Mouse (Mus musculus) midbrain, postnatal 0 days (tissue): ENCODE results near the gene Chrm1. TPM values are rescaled to one million over a fixed set of nuclear protein-coding genes. Genes with fewer than 3 reads are reported as not detected.

Experiments
- ATAC-seq: fragments of 200-750 bp; cut with Nextera tagmentation; 2 replicates; pipeline ENCODE4 v1.8.0; 2017; ENCODE audit warnings: moderate number of reproducible peaks, mild to moderate bottlenecking, moderate TSS enrichment, moderate library complexity; ENCODE audit not compliant: low FRiP score
- DNase-seq: peaks from one replicate; pipeline ENCODE4 v3.0.0-alpha.2; 2015; ENCODE audit warnings: low spot score
- H3K27ac ChIP-seq: fragments of 300-500 bp; sonication (generic); 2 replicates; pipeline ENCODE4 v1.5.1; 2014; ENCODE audit warnings: low read depth, mild to moderate bottlenecking, low read length, mixed read lengths
- H3K27me3 ChIP-seq: fragments of 300-500 bp; sonication (generic); 2 replicates; pipeline ENCODE4 v1.6.1; 2014; ENCODE audit warnings: low read length, control low read depth, mixed read lengths; ENCODE audit not compliant: insufficient read depth
- H3K36me3 ChIP-seq: fragments of 300-500 bp; sonication (generic); 2 replicates; pipeline ENCODE4 v1.6.1; 2014; ENCODE audit warnings: low read length, control low read depth, mixed read lengths; ENCODE audit not compliant: insufficient read depth
- H3K4me1 ChIP-seq: fragments of 300-500 bp; sonication (generic); 2 replicates; pipeline ENCODE4 v1.6.1; 2014; ENCODE audit warnings: mild to moderate bottlenecking, control low read depth, antibody characterized with exemption, low read length, mixed read lengths; ENCODE audit not compliant: insufficient read depth
- H3K4me2 ChIP-seq: fragments of 300-500 bp; sonication (generic); 2 replicates; pipeline ENCODE4 v1.6.1; 2014; ENCODE audit warnings: low read depth, mild to moderate bottlenecking, low read length, mixed read lengths; ENCODE audit not compliant: poor library complexity, severe bottlenecking
- H3K4me3 ChIP-seq: fragments of 300-500 bp; sonication (generic); 2 replicates; pipeline ENCODE4 v1.5.1; 2014; ENCODE audit warnings: low read depth, mild to moderate bottlenecking, low read length, moderate library complexity
- H3K9ac ChIP-seq: fragments of 300-500 bp; sonication (generic); replicated peaks from 2 replicates; pipeline ENCODE4 v1.6.1; 2014; ENCODE audit warnings: mild to moderate bottlenecking, low read length, moderate library complexity, mixed read lengths; ENCODE audit not compliant: poor library complexity, severe bottlenecking
- H3K9me3 ChIP-seq: fragments of 300-500 bp; sonication (generic); 2 replicates; pipeline ENCODE4 v1.6.1; 2016; ENCODE audit warnings: low read length, control low read depth
- CTCF ChIP-seq: IDR thresholded peaks from 2 replicates; pipeline ENCODE4 v1.5.1; 2016; ENCODE audit warnings: antibody characterized with exemption, mild to moderate bottlenecking
- WGBS: fragments of 180-500 bp; shearing (Covaris S2); extraction: QIAGEN DNeasy Blood & Tissue Kit; methylation state at CpG from one replicate; pipeline ENCODE4 v1.1.7; 2014; 5-methylcytosine and 5-hydroxymethylcytosine counted together
- polyA plus RNA-seq: library from polyadenylated mRNA; unstranded; fragments of >200 nt; fragmentation: Nextera tagmentation; extraction: Ambion mirVana; gene quantifications from 2 replicates; pipeline ENCODE4 v1.2.1, GENCODE M21; 2015
- total RNA-seq: library from RNA; depleted of rRNA; stranded (reverse); fragments of >200 nt; gene quantifications from 2 replicates; pipeline ENCODE4 v1.2.3, GENCODE M21; 2014

Gene Chrm1
- total and polyA plus RNA-seq, 2 experiments from 2014 or later, result 1.0 to 1.9 TPM

GRCm38 (mm10) chr19:8722021-8722420, 58.4 kb downstream of the Chrm1 start:
- Histone ChIP-seq H3K27ac (peak overlapping the region; percentile 97; the same call in 1 of the 2 replicates), H3K27me3 (no peaks in the 10 kb centered on the region), H3K36me3 (peaks cover 11% of the 10 kb centered on the region; the same call in 1 of the 2 replicates), H3K9me3 (no peaks in the 10 kb centered on the region), H3K4me1 (peaks cover 10% of the 10 kb centered on the region; the same call in 1 of the 2 replicates), H3K4me2 (peak overlapping the region; percentile 62), H3K4me3 (peak overlapping the region; percentile 69), H3K9ac (peak overlapping the region; percentile 91)
- ATAC-seq (no peak), DNase-seq (no peak)
- no peak for TF ChIP-seq CTCF
- WGBS, result 67% methylated on average over 4 of the region's 4 CpGs

DNA sequence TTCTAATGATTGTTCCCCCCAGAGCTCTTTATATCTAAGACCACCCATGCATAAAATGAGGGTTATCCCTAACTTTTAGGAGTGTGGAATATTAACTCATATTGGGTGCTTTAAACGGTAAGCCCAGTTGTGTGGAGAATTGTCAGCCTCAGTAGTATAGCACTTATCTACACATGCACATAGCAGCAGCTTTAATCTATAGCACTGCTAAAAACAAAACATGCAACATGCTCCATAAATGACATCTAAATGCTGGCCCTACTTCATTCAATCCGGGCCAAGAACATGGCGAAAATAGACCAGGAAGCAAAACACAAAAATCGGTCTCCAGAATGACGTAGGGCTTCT, 58.9 kb downstream of the Chrm1 start:
- H3K4me3 ChIP-seq, result peak overlapping the region; percentile 69
- H3K9me3 ChIP-seq, result no peaks in the 10 kb centered on the region
- no peak for ATAC-seq
- WGBS, result 1% methylated on average over 5 of the region's 5 CpGs
- no peaks in the 10 kb centered on the region for H3K27me3 ChIP-seq
- no peak for TF ChIP-seq CTCF
- no peak for DNase-seq
- peak overlapping the region; percentile 62 for H3K4me2 ChIP-seq
- H3K9ac ChIP-seq, result peak overlapping the region; percentile 91
- H3K27ac ChIP-seq, result peak overlapping the region; percentile 97
- H3K36me3 ChIP-seq, result peaks cover 11% of the 10 kb centered on the region; the same call in 1 of the 2 replicates
- H3K4me1 ChIP-seq, result peaks cover 10% of the 10 kb centered on the region; the same call in 1 of the 2 replicates

GRCm38 (mm10) chr19:8722907-8723573, 59.5 kb downstream of the Chrm1 start, which contains the start of gene Slc3a2:
Slc3a2 (minus strand) TSS chr19:8723369.
- Histone ChIP-seq H3K4me1 (peaks cover 10% of the 10 kb centered on the region; the same call in 1 of the 2 replicates), H3K4me3 (peak within 1 kb of the TSS; percentile 69), H3K27ac (peak within 1 kb of the TSS; percentile 97), H3K27me3 (no peaks in the 10 kb centered on the region), H3K9me3 (no peaks in the 10 kb centered on the region), H3K9ac (peak within 1 kb of the TSS; percentile 92), H3K36me3 (peaks cover 11% of the 10 kb centered on the region; the same call in 1 of the 2 replicates), H3K4me2 (peak within 1 kb of the TSS; percentile 62)
- under 1% methylated on average over 50 of the region's 50 CpGs for WGBS
- no peak; the same call in 1 of the 2 replicates for TF ChIP-seq CTCF
- DNase-seq, result peak; percentile 100
- peak; percentile 95 for ATAC-seq

DNA sequence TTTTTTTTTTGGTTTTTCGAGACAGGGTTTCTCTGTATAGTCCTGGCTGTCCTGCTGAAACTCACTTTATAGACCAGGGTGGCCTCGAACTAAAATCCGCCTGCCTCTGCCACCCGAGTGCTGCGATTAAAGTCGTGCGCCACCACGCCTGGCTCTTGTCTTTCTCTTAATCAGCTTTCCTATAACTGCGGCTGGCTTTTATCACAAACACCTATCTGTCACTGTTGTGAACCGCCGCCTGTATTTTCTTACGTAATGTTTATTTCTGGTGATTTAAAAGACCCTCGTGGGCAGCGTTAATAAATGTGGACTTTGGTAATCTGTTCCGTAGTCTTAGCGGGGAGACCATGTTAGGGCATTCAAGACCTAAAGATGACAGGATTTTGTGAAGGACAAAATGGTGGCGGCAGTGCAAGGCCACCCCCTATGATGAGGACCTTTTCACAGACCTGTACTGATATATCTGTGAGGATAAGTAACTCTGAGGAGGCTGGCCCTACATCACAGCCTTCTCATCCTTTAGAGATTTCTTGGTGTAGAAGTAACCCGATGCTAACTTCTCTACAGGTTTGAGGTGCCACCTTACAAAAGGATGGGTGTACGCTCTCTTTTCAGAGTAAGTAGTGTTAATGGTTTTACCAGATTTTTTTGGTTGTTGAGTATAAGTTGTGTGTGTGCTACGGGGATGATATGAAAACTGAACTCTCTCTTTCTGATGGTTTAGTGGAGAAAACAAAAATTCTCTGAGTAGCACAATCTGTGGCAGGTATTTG, 60.2 kb downstream of the Chrm1 start:
- Histone ChIP-seq H3K36me3 (peaks cover 11% of the 10 kb centered on the region; the same call in 1 of the 2 replicates), H3K9me3 (no peaks in the 10 kb centered on the region)
- under 1% methylated on average over 20 of the region's 20 CpGs for WGBS

GRCm38 (mm10) chr19:8724392-8724791, 60.8 kb downstream of the Chrm1 start:
- Histone ChIP-seq H3K4me2 (peak overlapping the region; percentile 59), H3K9ac (peak overlapping the region; percentile 14; the same call in 1 of the 2 replicates), H3K27me3 (no peaks in the 10 kb centered on the region), H3K4me1 (peaks cover 10% of the 10 kb centered on the region; the same call in 1 of the 2 replicates), H3K9me3 (no peaks in the 10 kb centered on the region), H3K27ac (no peak overlapping the region; the same call in 1 of the 2 replicates), H3K4me3 (peak overlapping the region; percentile 69), H3K36me3 (peaks cover 11% of the 10 kb centered on the region; the same call in 1 of the 2 replicates)
- ATAC-seq (no peak), DNase-seq (no peak)
- WGBS, result 1% methylated on average over 2 of the region's 2 CpGs
- no peak for TF ChIP-seq CTCF

More for the DNA sequence above, 60.2 kb downstream of the Chrm1 start:
- Histone ChIP-seq H3K27me3 (no peaks in the 10 kb centered on the region), H3K4me2 (peak overlapping the region; percentile 59), H3K4me3 (peak overlapping the region; percentile 69), H3K27ac (peak overlapping the region; percentile 77), H3K9ac (peak overlapping the region; percentile 92), H3K4me1 (peaks cover 10% of the 10 kb centered on the region; the same call in 1 of the 2 replicates)
- DNase-seq (peak; percentile 45), ATAC-seq (no peak)
- TF ChIP-seq CTCF, result no peak
